Mouse (Mus musculus): ENCODE data around the gene Gm14137. TPM values are rescaled to one million over a fixed set of nuclear protein-coding genes. Genes with fewer than 3 reads are reported as not detected.
A peak's percentile ranks its signal among the peaks of the same experiment; 100 is the strongest.

The Gm14137 gene
- not detected for total RNA-seq (2021)

DNA sequence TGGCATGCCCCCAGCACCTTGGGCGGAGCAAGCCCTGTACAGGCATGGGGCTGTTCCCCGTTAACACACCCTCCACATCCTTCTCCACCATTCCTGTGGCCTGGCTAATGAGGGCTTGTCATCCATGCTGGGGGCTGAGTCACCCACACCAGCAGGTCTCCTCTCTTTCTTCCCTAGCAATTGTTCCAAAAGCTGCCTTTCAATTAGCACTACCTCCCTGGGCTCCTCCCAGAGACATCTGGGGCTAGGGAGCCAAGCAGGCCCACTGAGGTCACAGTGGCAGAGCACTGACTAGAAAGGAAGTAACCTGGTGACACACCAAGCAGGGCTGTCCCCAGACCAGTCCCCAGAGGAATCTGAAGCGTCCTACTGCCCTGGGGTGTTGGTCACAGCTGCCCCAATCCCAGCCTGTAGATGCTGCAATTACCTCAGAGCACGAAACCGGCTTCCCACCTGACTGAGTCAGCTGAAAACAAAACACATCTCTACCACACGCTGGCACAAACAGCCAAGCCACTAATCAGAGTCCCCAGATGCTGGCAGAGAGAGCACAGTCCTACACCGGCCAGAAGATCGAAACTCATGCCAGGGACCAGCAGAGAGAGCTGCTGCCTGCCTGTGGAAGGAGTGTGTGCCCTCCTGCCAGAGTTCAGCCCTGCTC lies at the start of gene Gm14137:
TSS of gene Gm14137 (plus strand) at position 519 of the 661 bp plus-strand sequence.
- intact Hi-C loops (cut with DNase I), result no loop called here

DNA sequence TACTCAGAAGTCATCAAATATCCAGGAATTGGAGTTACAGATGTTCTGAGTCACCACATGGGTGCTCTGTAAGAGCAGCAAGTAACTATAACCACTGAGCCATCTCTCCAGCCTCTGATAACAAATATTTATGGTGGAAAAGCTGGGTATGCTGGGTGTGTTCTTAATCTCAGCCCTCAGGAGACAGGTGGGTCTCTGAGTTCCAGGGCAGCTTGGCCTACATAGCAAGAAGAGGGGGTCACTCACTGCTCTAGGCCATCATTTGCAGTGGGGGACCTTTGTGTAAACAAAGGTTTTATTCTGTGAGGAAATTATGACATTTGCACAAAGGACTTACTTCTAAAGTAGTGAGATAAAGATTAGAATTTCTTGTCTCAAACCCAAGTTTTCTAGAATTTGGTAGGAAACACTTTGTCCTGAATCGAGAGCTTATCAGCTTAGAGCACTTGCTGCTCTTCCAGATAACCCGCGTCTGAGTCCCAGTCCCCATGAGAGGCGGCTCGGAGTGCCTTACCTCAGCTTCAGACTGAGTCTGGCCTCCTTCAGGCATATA lies 37.9 kb upstream of the Gm14137 start:
- no peak for DNase-seq (ENCODE audit: low spot score in 2 of 2)
- intact Hi-C loops (cut with DNase I), result no loop called here

More for the DNA sequence above, at the start of gene Gm14137:
- DNase-seq (ENCODE audit: low spot score in 2 of 2), result no peak

GRCm38 (mm10) chr2:119145199-119145598 lies 29.1 kb upstream of the Gm14137 start:
- DNase-seq (ENCODE audit: low spot score in 2 of 2), result no peak
- intact Hi-C loops (cut with DNase I), result no loop called here

DNA sequence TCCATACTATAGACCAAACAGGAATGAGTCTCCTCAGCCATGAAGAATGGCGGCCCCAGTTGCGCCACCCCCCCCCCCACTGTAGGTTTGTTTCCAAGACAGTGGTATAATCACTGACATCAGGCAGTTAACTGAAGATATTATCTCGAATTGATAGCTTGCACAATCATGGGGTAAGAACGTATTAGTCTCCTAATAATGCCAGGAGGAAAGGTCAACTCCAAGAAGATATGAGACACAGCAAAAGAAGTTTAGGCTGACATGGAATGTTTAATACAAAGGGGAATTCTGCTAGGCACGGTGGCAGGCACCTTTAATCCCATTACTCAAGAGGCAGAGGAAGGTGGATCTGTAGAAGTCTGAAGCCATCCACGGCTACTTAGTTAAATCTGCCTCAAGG lies 27.9 kb upstream of the Gm14137 start:
- no peak for DNase-seq (ENCODE audit: low spot score in 2 of 2)
- intact Hi-C loops (cut with DNase I), result no loop called here

- DNase-seq (ENCODE audit: low spot score in 2 of 2), result peak in 1 of 2 experiments; percentile 17
- intact Hi-C loops (cut with DNase I), result no loop called here
Measured at GRCm38 (mm10) chr2:119147160-119147678, 27.1 kb upstream of the Gm14137 start.

GRCm38 (mm10) chr2:119147775-119148174 lies 26.5 kb upstream of the Gm14137 start:
- intact Hi-C loops (cut with DNase I), result no loop called here
- DNase-seq (ENCODE audit: low spot score in 2 of 2), result peak; percentile 38 to 46

- DNase-seq (ENCODE audit: low spot score in 2 of 2), result no peak
- intact Hi-C loops (cut with DNase I), result no loop called here
Measured at GRCm38 (mm10) chr2:119152255-119152654, 22.1 kb upstream of the Gm14137 start.

GRCm38 (mm10) chr2:119154683-119155082 lies 19.6 kb upstream of the Gm14137 start:
- no peak for DNase-seq (ENCODE audit: low spot score in 2 of 2)

DNA sequence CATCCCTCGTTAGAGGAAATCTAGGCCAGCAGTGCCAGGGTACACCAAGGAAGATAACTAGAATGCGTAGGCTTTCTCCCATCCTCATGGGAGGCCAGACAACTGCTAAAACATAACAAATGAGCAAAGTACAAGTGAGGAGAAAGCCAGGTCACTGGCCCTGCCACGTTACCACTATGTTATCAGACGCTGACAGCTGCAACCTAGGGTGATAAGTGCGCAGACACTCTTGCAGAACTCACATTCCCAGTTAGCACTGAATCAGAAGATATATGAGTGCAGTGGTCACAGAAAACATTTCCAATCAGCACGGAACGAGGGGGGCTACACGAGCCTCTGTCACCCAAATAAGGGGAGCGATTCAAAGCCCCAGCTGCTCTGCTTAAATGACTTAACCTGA lies 18.9 kb upstream of the Gm14137 start:
- no peak for DNase-seq (ENCODE audit: low spot score in 2 of 2)
- intact Hi-C loops (cut with DNase I), result no loop called here

More at GRCm38 (mm10) chr2:119154683-119155082, 19.6 kb upstream of the Gm14137 start:
- intact Hi-C loops (cut with DNase I), result no loop called here

GRCm38 (mm10) chr2:119156081-119156680 lies 18.1 kb upstream of the Gm14137 start:
- intact Hi-C loops (cut with DNase I), result no loop called here
- no peak for DNase-seq (ENCODE audit: low spot score in 2 of 2)

- intact Hi-C loops (cut with DNase I), result no loop called here
Measured at GRCm38 (mm10) chr2:119156681-119157572, 17.4 kb upstream of the Gm14137 start, which contains the start of gene Rmdn3. Gene Rmdn3, minus strand, starts transcription at chr2:119157034.

DNA sequence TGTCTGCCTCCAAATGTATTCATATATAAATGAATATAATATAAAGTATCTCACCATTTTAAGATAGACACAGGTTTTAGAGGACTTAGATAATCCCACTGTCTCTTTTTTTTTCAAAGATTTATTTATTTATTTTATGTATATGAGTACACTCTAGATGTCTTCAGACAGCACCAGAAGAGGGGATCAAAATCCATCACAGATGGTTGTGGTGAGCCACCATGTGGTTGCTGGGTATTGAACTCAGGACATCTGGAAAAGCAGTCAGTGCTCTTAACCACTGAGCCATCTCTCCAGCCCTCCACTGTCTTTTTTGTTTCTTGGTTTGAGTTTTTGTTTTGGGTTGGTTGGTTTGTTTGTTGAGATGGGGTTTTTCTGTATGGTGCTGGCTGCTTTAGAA lies 16.5 kb upstream of the Gm14137 start:
- intact Hi-C loops (cut with DNase I), result no loop called here
- DNase-seq (ENCODE audit: low spot score in 2 of 2), result no peak

More at GRCm38 (mm10) chr2:119156681-119157572, 17.4 kb upstream of the Gm14137 start, which contains the start of gene Rmdn3:
- peak; percentile 95 to 96 for DNase-seq (ENCODE audit: low spot score in 2 of 2)

DNA sequence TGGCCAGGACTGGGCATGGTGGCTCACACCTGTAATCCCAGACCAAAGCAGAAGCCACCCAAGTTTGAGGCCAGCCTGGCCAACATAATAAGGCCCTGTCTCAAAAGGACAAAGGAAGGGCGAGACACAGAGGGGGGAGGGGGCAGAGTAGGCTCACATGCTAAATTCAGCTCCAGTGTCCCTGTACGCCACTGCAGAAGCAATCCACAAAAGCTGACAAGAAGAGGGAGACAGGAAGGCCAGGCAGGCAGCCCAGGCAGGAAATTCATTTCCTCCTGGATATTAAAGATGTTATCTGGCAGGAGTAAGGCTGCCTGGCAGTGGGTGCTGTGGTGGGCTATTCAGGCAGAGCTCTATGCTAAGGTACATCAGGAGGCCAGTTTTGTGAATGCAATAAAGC lies 13.1 kb upstream of the Gm14137 start:
- DNase-seq (ENCODE audit: low spot score in 2 of 2), result no peak

GRCm38 (mm10) chr2:119163135-119163534 lies 11.2 kb upstream of the Gm14137 start:
- intact Hi-C loops (cut with DNase I), result no loop called here
- no peak for DNase-seq (ENCODE audit: low spot score in 2 of 2)

More for the DNA sequence above, 13.1 kb upstream of the Gm14137 start:
- intact Hi-C loops (cut with DNase I), result no loop called here

DNA sequence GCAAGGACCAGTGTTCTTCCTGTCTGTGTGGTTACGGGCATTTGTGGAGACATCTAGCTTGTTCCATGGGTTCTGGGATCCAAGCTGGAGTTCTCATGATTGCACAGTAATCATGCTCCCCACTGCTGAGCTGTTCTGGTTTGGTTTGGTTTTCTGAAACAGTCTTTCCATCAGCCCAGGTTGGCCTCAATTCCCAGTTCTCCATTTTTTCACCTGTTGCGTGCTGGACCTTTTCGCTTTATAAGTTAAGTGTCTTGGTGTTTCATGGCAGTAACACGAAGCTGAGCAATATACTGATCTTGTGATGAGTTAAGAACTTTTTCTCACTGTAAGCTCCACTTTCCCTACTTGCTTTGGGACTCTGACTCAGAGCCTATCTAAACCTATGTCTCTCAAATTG lies 10.3 kb upstream of the Gm14137 start:
- intact Hi-C loops (cut with DNase I), result no loop called here
- no peak for DNase-seq (ENCODE audit: low spot score in 2 of 2)

DNA sequence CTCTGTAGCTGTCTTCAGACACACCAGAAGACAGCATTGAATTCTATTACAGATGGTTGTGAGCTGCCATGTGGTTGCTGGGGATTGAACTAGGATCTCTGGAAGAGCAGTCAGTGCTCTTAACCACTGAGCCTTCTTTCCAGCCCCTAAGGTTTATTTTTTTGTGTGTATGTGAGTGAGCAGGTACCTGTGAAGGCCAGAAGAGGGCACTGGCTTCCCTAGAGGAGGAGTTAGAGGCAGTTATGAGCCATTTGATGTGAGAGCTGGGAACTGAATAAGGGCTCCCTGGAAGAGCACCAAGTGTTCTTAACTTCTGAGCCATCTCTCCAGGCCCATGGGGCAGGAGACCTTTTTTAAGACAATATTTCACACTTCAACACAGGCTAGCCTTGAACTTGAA lies 8.9 kb upstream of the Gm14137 start:
- intact Hi-C loops (cut with DNase I), result no loop called here
- DNase-seq (ENCODE audit: low spot score in 2 of 2), result no peak

- intact Hi-C loops (cut with DNase I), result no loop called here
- peak; percentile 29 to 32 for DNase-seq (ENCODE audit: low spot score in 2 of 2)
Measured at GRCm38 (mm10) chr2:119166901-119167865, 7.1 kb upstream of the Gm14137 start, which contains the start of gene Gchfr. Gene Gchfr, plus strand, starts transcription at chr2:119167773.

- DNase-seq (ENCODE audit: low spot score in 2 of 2), result no peak
- intact Hi-C loops (cut with DNase I), result no loop called here
Measured at GRCm38 (mm10) chr2:119167866-119168256, 6.4 kb upstream of the Gm14137 start.

DNA sequence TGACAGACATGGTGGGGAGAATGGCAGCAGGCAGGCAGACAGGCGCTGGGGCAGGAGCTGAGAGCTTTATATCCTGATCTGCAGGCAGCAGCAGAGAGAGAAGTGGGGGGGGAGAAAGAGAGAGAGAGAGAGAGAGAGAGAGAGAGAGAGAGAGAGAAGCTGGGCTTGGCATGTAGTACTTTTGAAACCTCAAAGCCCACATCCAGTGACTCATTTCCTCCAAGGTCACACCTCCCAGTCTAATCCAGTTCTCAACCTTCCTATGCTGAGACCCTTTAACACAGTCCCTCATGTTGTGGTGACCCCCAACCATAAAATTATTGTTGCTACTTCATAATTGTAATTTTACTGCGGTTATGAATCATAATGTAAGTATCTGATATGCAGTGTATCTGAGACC lies 4.0 kb upstream of the Gm14137 start:
- intact Hi-C loops (cut with DNase I), result no loop called here
- no peak for DNase-seq (ENCODE audit: low spot score in 2 of 2)

All from left cerebral cortex, postnatal 36 days (tissue).